Mouse (Mus musculus) lung, adult 2 months (tissue): ENCODE measurements around the gene Mepe. TPM values are rescaled to one million over a fixed set of nuclear protein-coding genes. Genes with fewer than 3 reads are reported as not detected.

ENCODE experiments used
- DNase-seq: peaks from one replicate; pipeline ENCODE4 v3.0.0; 2022
- H3K4me1 ChIP-seq: fragments of 200-500 bp; 2 replicates; pipeline ENCODE4 v1.6.1; 2011; ENCODE audit warnings: low read length; ENCODE audit not compliant: control insufficient read depth, insufficient read depth
- H3K4me3 ChIP-seq: fragments of 200-500 bp; replicated peaks from 2 replicates; pipeline ENCODE3; 2011; ENCODE audit warnings: low read depth, mild to moderate bottlenecking, control low read depth, low read length; ENCODE audit errors: extremely low read depth
- CTCF ChIP-seq: fragments of 200-500 bp; IDR thresholded peaks from 2 replicates; pipeline ENCODE4 v1.5.1; 2011; ENCODE audit warnings: mild to moderate bottlenecking, low read length, control low read depth; ENCODE audit not compliant: insufficient read depth
- POLR2A ChIP-seq: fragments of 200-500 bp; IDR thresholded peaks from 2 replicates; pipeline ENCODE4 v1.6.1; 2011; ENCODE audit warnings: low read depth, mild to moderate bottlenecking, control low read depth, low read length, borderline replicate concordance; ENCODE audit errors: extremely low read depth
- WGBS: fragments of 180-500 bp; shearing (Covaris S2); methylation state at CpG from one replicate; pipeline ENCODE4 v1.1.7; 2018; 5-methylcytosine and 5-hydroxymethylcytosine counted together
- polyA plus RNA-seq: library from polyadenylated mRNA; depleted of rRNA; stranded (reverse); fragments of >200 nt; gene quantifications from 2 replicates; pipeline ENCODE4 v1.2.3, GENCODE M21; 2012; rRNA removed

Gene Mepe
- not detected in 2 replicates for polyA plus RNA-seq

GRCm38 (mm10) chr5:104325029-104325428 is at the start of gene Mepe:
Gene Mepe (plus strand): TSS chr5:104325329.
- WGBS, result 87% methylated on average over 6 of the region's 6 CpGs
- DNase-seq, result no peak
- H3K4me3 ChIP-seq, result no peak within 1 kb of the TSS
- no peaks in the 10 kb centered on the region for H3K4me1 ChIP-seq
- TF ChIP-seq POLR2A (no peak), CTCF (no peak)

DNA sequence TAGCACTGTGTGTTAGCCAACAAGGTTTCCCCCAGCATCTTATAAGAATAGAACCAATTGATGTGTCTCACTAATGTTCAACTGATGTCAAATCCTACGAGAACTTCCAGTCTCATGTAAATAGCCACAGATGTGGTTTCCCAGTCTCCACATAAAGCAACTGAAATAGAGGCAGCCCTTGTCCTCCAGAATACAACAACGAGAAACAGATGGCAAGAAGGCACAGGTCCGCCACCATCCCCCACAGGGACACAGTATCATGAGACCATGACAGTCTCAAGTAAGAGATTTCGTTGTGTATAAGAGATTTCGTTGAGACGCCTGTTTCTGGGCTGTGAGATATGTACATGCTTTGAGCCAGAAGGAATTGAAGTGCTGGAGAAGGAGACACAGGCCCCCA is 30.9 kb upstream of the Mepe start:
- Histone ChIP-seq H3K4me3 (no peak overlapping the region), H3K4me1 (no peaks in the 10 kb centered on the region)
- DNase-seq, result no peak
- WGBS, result 79% methylated on average over 6 of the region's 6 CpGs
- no peak for TF ChIP-seq POLR2A
- no peak for TF ChIP-seq CTCF

GRCm38 (mm10) chr5:104298994-104299393 is 26.1 kb upstream of the Mepe start, which contains the start of gene Ibsp:
Gene Ibsp (plus strand): TSS chr5:104299171.
- TF ChIP-seq CTCF (no peak), POLR2A (no peak)
- H3K4me1 ChIP-seq, result no peaks in the 10 kb centered on the region

DNA sequence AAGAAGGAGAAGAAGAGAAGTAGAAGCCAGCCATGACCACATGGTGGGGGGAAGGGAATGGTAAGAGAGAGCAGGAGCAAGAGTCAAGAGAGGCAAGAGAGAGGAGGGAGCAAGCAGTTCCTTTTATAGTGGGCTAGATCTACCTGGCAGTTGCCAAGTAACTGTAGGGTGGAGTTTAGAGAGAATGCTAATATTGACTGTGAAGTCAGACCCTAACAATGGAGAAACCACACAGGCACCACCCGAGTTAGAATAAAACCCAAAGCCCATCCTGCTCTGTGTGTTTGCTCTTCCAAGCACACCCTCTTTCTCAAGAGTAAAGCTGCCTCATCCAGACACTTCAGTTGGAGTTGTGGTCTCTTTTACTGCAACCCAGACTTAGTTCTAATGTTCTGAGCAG is 11.1 kb upstream of the Mepe start:
- no peak for DNase-seq
- 52% methylated on average over 1 of the region's 1 CpGs for WGBS

More at GRCm38 (mm10) chr5:104298994-104299393, 26.1 kb upstream of the Mepe start, which contains the start of gene Ibsp:
- 44% methylated on average over 6 of the region's 6 CpGs for WGBS
- H3K4me3 ChIP-seq, result no peak within 1 kb of the TSS
- no peak for DNase-seq

GRCm38 (mm10) chr5:104326884-104327283 is 1.8 kb downstream of the Mepe start:
- Histone ChIP-seq H3K4me1 (no peaks in the 10 kb centered on the region), H3K4me3 (no peak overlapping the region)
- 61% methylated on average over 4 of the region's 4 CpGs for WGBS
- DNase-seq, result no peak
- TF ChIP-seq POLR2A (no peak), CTCF (no peak)

More for the DNA sequence above, 11.1 kb upstream of the Mepe start:
- H3K4me1 ChIP-seq, result no peaks in the 10 kb centered on the region
- TF ChIP-seq POLR2A (no peak), CTCF (no peak)
- no peak overlapping the region for H3K4me3 ChIP-seq

- Histone ChIP-seq H3K4me3 (no peak overlapping the region), H3K4me1 (no peaks in the 10 kb centered on the region)
- no peak for TF ChIP-seq POLR2A
- TF ChIP-seq CTCF, result no peak
- 70% methylated on average over 8 of the region's 8 CpGs for WGBS
- no peak for DNase-seq
Observed at GRCm38 (mm10) chr5:104327389-104327788, 2.3 kb downstream of the Mepe start.

DNA sequence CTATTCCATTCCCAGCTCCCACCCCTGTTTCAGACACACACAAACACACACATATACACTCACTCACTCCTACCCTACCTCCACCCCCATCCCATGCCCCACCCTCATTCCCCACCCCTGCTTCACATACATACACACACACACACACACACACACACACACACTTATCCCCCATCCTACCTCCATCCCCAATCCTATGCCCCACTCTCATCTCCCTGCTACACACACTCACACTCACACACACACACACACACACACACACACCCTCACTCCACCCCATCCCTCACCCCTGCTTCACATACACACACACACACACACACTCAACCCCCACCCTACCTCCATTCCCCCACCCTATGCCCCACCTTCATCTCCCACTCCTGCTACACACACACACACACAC is 2.7 kb downstream of the Mepe start:
- H3K4me3 ChIP-seq, result no peak overlapping the region
- H3K4me1 ChIP-seq, result no peaks in the 10 kb centered on the region; the same call in 1 of the 2 replicates
- no peak for TF ChIP-seq CTCF
- no peak for TF ChIP-seq POLR2A
- DNase-seq, result no peak

DNA sequence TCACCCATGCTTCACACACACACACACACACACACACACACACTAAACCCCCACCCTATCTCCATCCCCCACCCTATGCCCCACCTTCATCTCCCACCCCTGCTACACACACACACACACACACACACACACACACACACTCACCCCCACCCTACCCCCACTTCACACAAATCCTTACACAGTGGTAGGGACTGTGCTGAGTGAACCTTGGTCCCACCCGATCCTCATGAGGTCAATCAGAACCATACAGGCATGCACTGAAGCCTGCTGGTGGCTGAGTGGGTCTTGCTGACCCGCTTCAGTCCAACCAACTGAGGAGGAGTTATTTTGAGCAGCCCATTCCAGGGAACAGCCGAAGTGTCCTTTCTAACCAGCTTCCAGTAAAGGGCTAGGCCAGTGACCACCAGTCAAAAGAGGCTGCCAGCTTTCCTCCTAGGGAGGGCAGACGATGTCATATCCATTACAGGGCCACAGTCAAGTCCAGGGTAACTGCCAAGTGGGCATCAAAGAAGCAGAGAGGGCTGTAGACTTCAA is 3.3 kb downstream of the Mepe start:
- Histone ChIP-seq H3K4me3 (no peak overlapping the region), H3K4me1 (peaks cover 4% of the 10 kb centered on the region; the same call in 1 of the 2 replicates)
- 70% methylated on average over 4 of the region's 4 CpGs for WGBS
- TF ChIP-seq POLR2A, result no peak
- no peak for TF ChIP-seq CTCF
- DNase-seq, result no peak

- Histone ChIP-seq H3K4me1 (peaks cover 4% of the 10 kb centered on the region; the same call in 1 of the 2 replicates), H3K4me3 (no peak overlapping the region)
- WGBS, result 72% methylated on average over 5 of the region's 5 CpGs
- TF ChIP-seq CTCF (no peak), POLR2A (no peak)
- DNase-seq, result no peak
Observed at GRCm38 (mm10) chr5:104329381-104329780, 4.3 kb downstream of the Mepe start.

DNA sequence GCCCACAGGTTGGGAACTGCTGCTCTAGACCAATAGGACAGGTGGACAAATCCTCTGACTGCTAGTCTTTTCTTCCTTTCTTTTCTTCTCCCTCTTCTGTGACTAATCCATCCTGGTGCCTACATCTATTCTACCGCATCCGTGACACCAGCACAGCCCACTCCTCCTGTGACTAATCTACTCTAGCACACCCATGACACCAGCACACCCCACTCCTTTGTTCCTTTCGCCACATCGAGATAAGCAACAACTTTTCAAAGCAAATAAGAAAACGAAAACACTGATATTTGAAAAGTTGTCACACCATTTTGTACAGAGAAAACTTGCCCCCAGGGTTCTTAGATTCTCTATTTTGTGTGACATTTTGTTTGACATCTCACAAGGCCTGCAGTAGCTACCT is 5.0 kb downstream of the Mepe start:
- Histone ChIP-seq H3K4me3 (no peak overlapping the region), H3K4me1 (peaks cover 4% of the 10 kb centered on the region; the same call in 1 of the 2 replicates)
- 74% methylated on average over 5 of the region's 5 CpGs for WGBS
- DNase-seq, result no peak
- TF ChIP-seq POLR2A (no peak), CTCF (no peak)

DNA sequence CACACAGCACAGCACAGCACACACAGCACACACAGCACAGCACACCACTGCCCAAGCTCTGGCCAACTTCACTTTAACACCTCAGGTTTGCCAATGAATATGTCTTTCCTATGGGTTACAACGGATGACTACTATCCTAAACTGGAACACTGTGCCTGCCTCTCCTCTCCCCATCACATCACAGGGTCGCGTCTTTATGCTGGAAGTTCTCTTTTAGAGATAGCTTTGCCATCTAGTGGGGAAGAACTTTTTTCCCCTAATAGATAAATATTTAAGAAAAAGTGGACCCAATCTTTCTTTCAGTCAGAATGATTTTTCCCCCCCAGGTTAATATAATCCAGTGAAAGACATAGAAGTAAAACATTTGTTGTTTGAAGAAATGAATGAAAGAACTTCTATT is 7.2 kb downstream of the Mepe start:
- WGBS, result 42% methylated on average over 3 of the region's 3 CpGs
- no peak for TF ChIP-seq CTCF
- DNase-seq, result no peak
- Histone ChIP-seq H3K4me3 (no peak overlapping the region), H3K4me1 (peaks cover 4% of the 10 kb centered on the region; the same call in 1 of the 2 replicates)
